29 mouse cellular contexts compared by ENCODE assay signal in genomic region chr14:104511664-104512063, GRCm38 (mm10). TPM values are rescaled to one million over a fixed set of nuclear protein-coding genes. Genes with fewer than 3 reads are reported as not detected.
A peak's percentile ranks its signal among the peaks of the same experiment; 100 is the strongest.
DNase-seq lines count a peak whose midpoint lies in the region; ATAC-seq and TF ChIP-seq lines count a peak whose summit lies in the region.
"Had no signal": no experiment of that assay in that cellular context is flagged by ENCODE, and none has a peak within 500 bp of the region (broad histone marks: within the 10 kb centered on the region; RNA-seq: fewer than 3 reads in every experiment).

No protein-coding gene starts in this region.

- WGBS in heart, adult 2 months = 54% methylated on average over 1 of the region's 1 CpGs
- WGBS in kidney, embryonic 16.5 days = 71% methylated on average over 1 of the region's 1 CpGs

- H3K36me3 ChIP-seq in MEL (ENCODE audit: control insufficient read depth in 1 of 2, insufficient read depth in 2 of 2, low read length in 2 of 2) = peaks cover 5 to 12% of the 10 kb centered on the region in 2 experiments; a peak in 3 of 4 replicates
- no peaks in the 10 kb centered on the region for H3K36me3 ChIP-seq in heart, adult 2 months (ENCODE audit: control insufficient read depth, insufficient read depth, low read length)
- H3K36me3 ChIP-seq in kidney, embryonic 16.5 days (ENCODE audit: insufficient read depth, low read length) = peaks cover 7% of the 10 kb centered on the region; the same call in 1 of the 2 replicates

- peak; percentile 31 for DNase-seq in 416B (ENCODE audit: low read depth)
- no peak for DNase-seq in MEL (ENCODE audit: low read depth, low spot score)
- DNase-seq in heart, adult 2 months = no peak
- DNase-seq in heart, postnatal 36 days = no peak
- DNase-seq: adrenal gland, adult 2 months; adrenal gland, postnatal 10 days; adrenal gland, postnatal 25 days; B cell, adult 2 months; cerebellum, adult 11 months; cerebellum, adult 18-20 months; cerebellum, adult 8-10 months; cerebellum, adult 9-11 months; cerebellum, postnatal 14 days; cerebellum, postnatal 36 days; embryo, embryonic 11 days had no signal

- intact Hi-C loops in heart, adult 2 months (cut with DNase I) = no loop called here
- intact Hi-C loops in heart, postnatal 36 days (cut with DNase I) = no loop called here

- H3K27ac ChIP-seq in MEL (ENCODE audit: control insufficient read depth, low read depth, low read length) = no peak overlapping the region
- H3K27ac ChIP-seq in heart, adult 2 months = no peak overlapping the region
- H3K27ac ChIP-seq in kidney, embryonic 16.5 days (ENCODE audit: low read length) = no peak overlapping the region
- H3K27ac ChIP-seq: embryonic facial prominence, embryonic 13.5 days; embryonic facial prominence, embryonic 15.5 days; forebrain, embryonic 10.5 days; forebrain, embryonic 12.5 days had no signal

- no peaks in the 10 kb centered on the region for H3K27me3 ChIP-seq in MEL (ENCODE audit: control insufficient read depth in 1 of 2, insufficient read depth in 2 of 2, low read length in 2 of 2)
- H3K27me3 ChIP-seq in heart, adult 2 months (ENCODE audit: control insufficient read depth, insufficient read depth, low read length) = no peaks in the 10 kb centered on the region
- no peaks in the 10 kb centered on the region for H3K27me3 ChIP-seq in kidney, embryonic 16.5 days (ENCODE audit: insufficient read depth, low read length)
- H3K27me3 ChIP-seq: CH12.LX; embryonic facial prominence, embryonic 13.5 days; embryonic facial prominence, embryonic 15.5 days; forebrain, embryonic 12.5 days had no signal

- no peak for TF ChIP-seq RAD21 in MEL (IDR thresholded peaks at IDR 0.05; ENCODE audit: low read depth, low read length)

- no peak overlapping the region for H3K9ac ChIP-seq in MEL (ENCODE audit: control insufficient read depth, low read depth, low read length, poor library complexity, severe bottlenecking)
- no peak overlapping the region for H3K9ac ChIP-seq in heart, adult 2 months (ENCODE audit: low read depth, low read length)
- H3K9ac ChIP-seq in kidney, embryonic 16.5 days (replicated peaks; ENCODE audit: low read length) = no peak overlapping the region
- H3K9ac ChIP-seq: embryonic facial prominence, embryonic 13.5 days; embryonic facial prominence, embryonic 15.5 days; forebrain, embryonic 12.5 days had no signal

- peak; percentile 65 for ATAC-seq in granulocyte monocyte progenitor cell, adult 5-6 weeks (replicated peaks; ENCODE audit: poor library complexity, severe bottlenecking)
- ATAC-seq in megakaryocyte progenitor cell, adult 5-6 weeks (replicated peaks; ENCODE audit: poor library complexity) = peak; percentile 65
- no peak for ATAC-seq in kidney, embryonic 16.5 days (ENCODE audit: low FRiP score, low TSS enrichment)
- ATAC-seq: CD4-positive, CD25-positive, alpha-beta regulatory T cell, adult 4 months; forebrain, embryonic 14.5 days; forebrain, embryonic 16.5 days had no signal

- TF ChIP-seq CTCF in MEL (IDR thresholded peaks at IDR 0.05 in 2 of 3, conservative IDR thresholded peaks at IDR 0.05 in 1 of 3; ENCODE audit: control insufficient read depth in 1 of 3, insufficient read depth in 1 of 3, low read depth in 2 of 3, low read length in 3 of 3, poor library complexity in 1 of 3, severe bottlenecking in 1 of 3) = no peak
- no peak for TF ChIP-seq CTCF in heart, adult 2 months (IDR thresholded peaks at IDR 0.05)

- H3K4me2 ChIP-seq in kidney, embryonic 16.5 days (replicated peaks; ENCODE audit: low read depth, low read length) = no peak overlapping the region
- H3K4me2 ChIP-seq: embryonic facial prominence, embryonic 13.5 days; embryonic facial prominence, embryonic 15.5 days; forebrain, embryonic 12.5 days had no signal

- H3K9me3 ChIP-seq in MEL (replicated peaks; ENCODE audit: insufficient read depth, low read length) = no peaks in the 10 kb centered on the region
- no peaks in the 10 kb centered on the region for H3K9me3 ChIP-seq in kidney, embryonic 16.5 days (ENCODE audit: low read length)
- H3K9me3 ChIP-seq: embryonic facial prominence, embryonic 13.5 days; embryonic facial prominence, embryonic 15.5 days; forebrain, embryonic 10.5 days; forebrain, embryonic 12.5 days; G1E had no signal

- peaks cover 0 to 4% of the 10 kb centered on the region in 2 experiments; a peak in 2 of 4 replicates for H3K4me1 ChIP-seq in MEL (ENCODE audit: control insufficient read depth in 1 of 2, insufficient read depth in 2 of 2, low read length in 2 of 2)
- H3K4me1 ChIP-seq in heart, adult 2 months (ENCODE audit: control insufficient read depth, insufficient read depth, low read length) = no peaks in the 10 kb centered on the region
- H3K4me1 ChIP-seq in kidney, embryonic 16.5 days (ENCODE audit: insufficient read depth, low read length) = no peaks in the 10 kb centered on the region
- H3K4me1 ChIP-seq: embryonic facial prominence, embryonic 13.5 days; embryonic facial prominence, embryonic 15.5 days; forebrain, embryonic 10.5 days; forebrain, embryonic 12.5 days had no signal

- no peak overlapping the region for H3K4me3 ChIP-seq in MEL (ENCODE audit: control insufficient read depth in 1 of 2, insufficient read depth in 1 of 2, low read depth in 2 of 2, low read length in 2 of 2)
- no peak overlapping the region for H3K4me3 ChIP-seq in heart, adult 2 months
- no peak overlapping the region for H3K4me3 ChIP-seq in kidney, embryonic 16.5 days (ENCODE audit: low read length)
- H3K4me3 ChIP-seq: embryonic facial prominence, embryonic 13.5 days; embryonic facial prominence, embryonic 15.5 days; erythroblast, embryonic 14.5 days; forebrain, embryonic 10.5 days; forebrain, embryonic 12.5 days had no signal

- no peak for TF ChIP-seq POLR2A in MEL (IDR thresholded peaks at IDR 0.05; ENCODE audit: control insufficient read depth in 1 of 2, insufficient read depth in 1 of 2, low read depth in 1 of 2, low read length in 2 of 2, poor library complexity in 1 of 2)
- no peak for TF ChIP-seq POLR2A in heart, adult 2 months (IDR thresholded peaks at IDR 0.05; ENCODE audit: insufficient read depth, low read depth, low read length)

- peaks cover 24% of the 10 kb centered on the region for H3K79me2 ChIP-seq in MEL (ENCODE audit: control insufficient read depth, insufficient read depth, low read length, poor library complexity)
- peaks cover 4% of the 10 kb centered on the region; the same call in 1 of the 2 replicates for H3K79me2 ChIP-seq in heart, adult 2 months (replicated peaks; ENCODE audit: control insufficient read depth, insufficient read depth, low read length)

- TF ChIP-seq EP300 in MEL (IDR thresholded peaks at IDR 0.05; ENCODE audit: low read depth in 1 of 2, low read length in 2 of 2) = no peak
- no peak for TF ChIP-seq EP300 in heart, adult 2 months (IDR thresholded peaks at IDR 0.05; ENCODE audit: insufficient read depth, low read depth, low read length)

TF ChIP-seq in MEL, 35 proteins besides CTCF, POLR2A, EP300 and RAD21:
- TF ChIP-seq TBP (IDR thresholded peaks at IDR 0.05; ENCODE audit: low read depth, low read length) = no peak
- no peak for TF ChIP-seq ZKSCAN1 (IDR thresholded peaks at IDR 0.05; ENCODE audit: low read depth, low read length)
- no peak for TF ChIP-seq ZNF384 (IDR thresholded peaks at IDR 0.05; ENCODE audit: low read depth, low read length)
- TF ChIP-seq POLR2AphosphoS5 (IDR thresholded peaks at IDR 0.05; ENCODE audit: borderline replicate concordance, low read depth, low read length) = no peak
- no peak for TF ChIP-seq UBTF (IDR thresholded peaks at IDR 0.05; ENCODE audit: borderline replicate concordance, insufficient read depth, low read depth, low read length)
- 0 out of 2 replicates have a peak, but pooled peaks have one; percentile 22 for TF ChIP-seq USF1 (IDR thresholded peaks at IDR 0.05; ENCODE audit: low read depth, low read length)

RNA-seq across cellular contexts. Expression of gene Rnf219, which starts 10.8 kb away (rescaled TPM):
- 13.3 and 14.3 TPM in 2 replicates for total RNA-seq in MEL (2012; rRNA removed)
- 10 to 100 TPM in 1 of 2 experiments, not detected in 1; 15.9 TPM for polyA plus RNA-seq in MEL (2012; ENCODE audit: insufficient read depth in 1 of 2, insufficient read length in 2 of 2, low read depth in 1 of 2, low replicate concordance in 2 of 2, missing spikeins in 1 of 2)
- total RNA-seq in granulocyte monocyte progenitor cell, adult 5-6 weeks (2014; fragmentation: Nextera tagmentation) = 18.5 and 21.2 TPM in 2 replicates
- total RNA-seq in granulocyte monocyte progenitor cell, adult 5-6 weeks (2017) = 31.6 and 40.7 TPM in 2 replicates
- total RNA-seq in megakaryocyte progenitor cell, adult 5-6 weeks (2015) = 18.8 and 21.3 TPM in 2 replicates
- total RNA-seq in megakaryocyte progenitor cell, adult 5-6 weeks (2017) = 20.7 and 31.7 TPM in 2 replicates
- total RNA-seq in heart, adult 2 months (2021) = 1 to 10 TPM; 4.7 to 5.1 TPM
- 1.8 and 2.2 TPM in 2 replicates for polyA plus RNA-seq in heart, adult 2 months (2012; rRNA removed)
- total RNA-seq in heart, postnatal 36 days (2021) = 1 to 10 TPM; 4.4 to 5.0 TPM
- 26.7 and 26.8 TPM in 2 replicates for polyA plus RNA-seq in kidney, embryonic 16.5 days (2015; fragmentation: Nextera tagmentation; extraction: Ambion mirVana)

RNA-seq across cellular contexts. Expression of gene Pou4f1, which starts 43.9 kb away (rescaled TPM):
- 3.0 and 3.2 TPM in 2 replicates for total RNA-seq in MEL (2012; rRNA removed)
- 1 to 10 TPM in 1 of 2 experiments, not detected in 1; 8.2 TPM for polyA plus RNA-seq in MEL (2012; ENCODE audit: insufficient read depth in 1 of 2, insufficient read length in 2 of 2, low read depth in 1 of 2, low replicate concordance in 2 of 2, missing spikeins in 1 of 2)
- 0.64 and 1.4 TPM in 2 replicates for total RNA-seq in granulocyte monocyte progenitor cell, adult 5-6 weeks (2014; fragmentation: Nextera tagmentation)
- total RNA-seq in granulocyte monocyte progenitor cell, adult 5-6 weeks (2017) = 0.52 TPM in 1 of 2 replicates, not detected in the other
- 0.10 and 0.12 TPM in 2 replicates for total RNA-seq in megakaryocyte progenitor cell, adult 5-6 weeks (2015)
- total RNA-seq in megakaryocyte progenitor cell, adult 5-6 weeks (2017) = 1.5 TPM in 1 of 2 replicates, not detected in the other
- under 1 TPM; 0.16 to 0.18 TPM for total RNA-seq in heart, adult 2 months (2021)
- 0.02 TPM in 1 of 2 replicates, not detected in the other for polyA plus RNA-seq in heart, adult 2 months (2012; rRNA removed)
- under 1 TPM; 0.06 to 0.08 TPM for total RNA-seq in heart, postnatal 36 days (2021)
- polyA plus RNA-seq in kidney, embryonic 16.5 days (2015; fragmentation: Nextera tagmentation; extraction: Ambion mirVana) = 0.32 and 0.35 TPM in 2 replicates
- total RNA-seq: common myeloid progenitor, adult 5-6 weeks had no signal
- polyA plus RNA-seq: erythroblast, embryonic 14.5 days had no signal
